Mouse (Mus musculus) cerebral cortex, adult 2 months (tissue): ENCODE results near the gene Map3k14.

Source experiments
- WGBS: fragments of 180-500 bp; shearing (Covaris S2); methylation state at CpG from one replicate; pipeline ENCODE4 v1.1.7; 2018; 5-methylcytosine and 5-hydroxymethylcytosine counted together

Map3k14 gene

DNA sequence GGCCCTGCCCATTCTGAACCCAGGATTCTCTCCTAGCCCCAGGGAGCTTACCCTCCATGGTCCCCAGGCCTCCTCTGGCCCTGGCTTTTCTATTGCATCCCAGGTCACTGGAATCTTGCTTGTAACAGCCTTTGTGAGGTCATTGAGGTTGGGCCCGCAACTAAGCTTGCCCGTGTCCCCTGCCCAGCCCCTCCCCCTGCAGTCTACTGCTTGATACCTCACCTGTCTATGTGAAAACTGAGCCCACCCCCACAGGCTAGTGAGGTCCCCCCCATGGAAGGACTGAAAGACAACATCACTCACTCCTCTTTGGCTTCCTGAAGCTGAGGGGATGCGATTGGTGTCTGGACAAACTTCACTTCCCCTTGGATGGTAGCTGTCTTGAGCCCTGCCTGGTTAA lies 58.8 kb downstream of the Map3k14 start, which contains the start of gene 1700023F06Rik:
1700023F06Rik (minus strand) TSS at position 101 of the 400 bp plus-strand sequence.
- 95% methylated on average over 3 of the region's 3 CpGs for WGBS

DNA sequence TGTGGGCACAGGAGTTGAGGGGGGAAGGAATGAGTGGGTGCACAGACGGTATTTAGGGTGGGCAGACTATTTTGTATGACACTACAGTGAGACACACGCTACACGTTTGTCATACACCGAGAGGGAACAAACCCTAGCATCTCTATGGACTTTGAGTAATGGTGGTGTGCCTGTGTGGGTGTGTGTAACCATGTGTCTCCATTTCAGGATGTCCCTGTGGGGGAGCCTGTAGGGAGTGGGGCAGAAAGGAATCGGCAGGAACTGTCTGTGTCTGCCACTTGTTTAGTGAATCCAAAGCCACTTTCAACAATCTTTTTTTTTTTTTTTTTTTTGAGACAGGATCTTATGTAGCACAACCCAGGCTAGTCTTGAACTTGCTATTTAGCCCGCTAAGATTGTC lies 61.1 kb downstream of the Map3k14 start:
- 71% methylated on average over 6 of the region's 6 CpGs for WGBS

DNA sequence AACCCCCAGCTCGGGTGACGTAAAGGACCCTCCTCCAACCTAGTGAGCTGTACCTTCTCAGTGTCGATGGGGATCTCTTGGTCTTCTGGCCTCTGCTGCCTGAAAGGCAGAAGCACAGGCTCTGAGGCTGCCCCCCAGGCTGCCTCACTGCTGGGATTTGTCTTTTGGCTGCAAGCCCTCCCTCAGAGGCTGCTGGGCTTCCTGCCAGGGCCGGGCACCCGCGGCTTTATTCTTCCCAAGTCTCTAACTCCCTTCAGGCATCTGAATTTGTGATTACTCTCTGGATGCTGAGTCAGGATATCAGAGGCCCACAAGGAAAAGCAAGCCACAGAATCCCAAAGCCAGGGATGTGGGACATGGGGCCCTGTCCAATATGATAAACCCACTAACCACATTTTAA lies 65.6 kb downstream of the Map3k14 start:
- WGBS, result 16% methylated on average over 6 of the region's 6 CpGs

- 7% methylated on average over 59 of the region's 59 CpGs for WGBS
Measured at GRCm38 (mm10) chr11:103198911-103199803, 68.1 kb downstream of the Map3k14 start.

GRCm38 (mm10) chr11:103198339-103198738 lies 68.9 kb downstream of the Map3k14 start:
- 13% methylated on average over 16 of the region's 16 CpGs for WGBS

GRCm38 (mm10) chr11:103197340-103197739 lies 69.9 kb downstream of the Map3k14 start:
- WGBS, result 50% methylated on average over 4 of the region's 4 CpGs

DNA sequence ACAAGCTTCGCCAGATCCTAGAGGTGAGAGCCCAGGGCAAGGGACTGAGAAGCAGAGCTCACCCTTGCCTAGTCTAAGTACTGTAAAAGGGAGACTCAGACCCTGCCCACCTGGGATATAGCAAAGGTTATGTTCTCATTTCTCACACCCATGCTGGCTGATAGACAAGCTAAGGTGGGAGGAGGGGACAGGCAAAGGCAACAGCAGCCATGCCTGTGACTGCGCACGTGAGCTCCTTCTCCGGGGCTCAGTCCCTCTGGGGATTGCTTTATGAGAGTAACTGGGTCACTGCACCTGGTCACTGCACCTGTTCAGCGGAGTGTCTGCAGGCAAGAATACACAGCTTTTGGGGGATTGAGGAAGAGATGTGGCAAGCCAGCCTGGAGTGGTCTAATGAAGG lies 71.6 kb downstream of the Map3k14 start:
- 69% methylated on average over 5 of the region's 5 CpGs for WGBS

- WGBS, result 68% methylated on average over 18 of the region's 18 CpGs
Measured at GRCm38 (mm10) chr11:103195236-103195635, 72.0 kb downstream of the Map3k14 start.

GRCm38 (mm10) chr11:103193825-103194168 lies 73.5 kb downstream of the Map3k14 start:
- WGBS, result 35% methylated on average over 9 of the region's 9 CpGs

- WGBS, result 20% methylated on average over 44 of the region's 44 CpGs
Measured at GRCm38 (mm10) chr11:103192956-103193824, 74.1 kb downstream of the Map3k14 start.

DNA sequence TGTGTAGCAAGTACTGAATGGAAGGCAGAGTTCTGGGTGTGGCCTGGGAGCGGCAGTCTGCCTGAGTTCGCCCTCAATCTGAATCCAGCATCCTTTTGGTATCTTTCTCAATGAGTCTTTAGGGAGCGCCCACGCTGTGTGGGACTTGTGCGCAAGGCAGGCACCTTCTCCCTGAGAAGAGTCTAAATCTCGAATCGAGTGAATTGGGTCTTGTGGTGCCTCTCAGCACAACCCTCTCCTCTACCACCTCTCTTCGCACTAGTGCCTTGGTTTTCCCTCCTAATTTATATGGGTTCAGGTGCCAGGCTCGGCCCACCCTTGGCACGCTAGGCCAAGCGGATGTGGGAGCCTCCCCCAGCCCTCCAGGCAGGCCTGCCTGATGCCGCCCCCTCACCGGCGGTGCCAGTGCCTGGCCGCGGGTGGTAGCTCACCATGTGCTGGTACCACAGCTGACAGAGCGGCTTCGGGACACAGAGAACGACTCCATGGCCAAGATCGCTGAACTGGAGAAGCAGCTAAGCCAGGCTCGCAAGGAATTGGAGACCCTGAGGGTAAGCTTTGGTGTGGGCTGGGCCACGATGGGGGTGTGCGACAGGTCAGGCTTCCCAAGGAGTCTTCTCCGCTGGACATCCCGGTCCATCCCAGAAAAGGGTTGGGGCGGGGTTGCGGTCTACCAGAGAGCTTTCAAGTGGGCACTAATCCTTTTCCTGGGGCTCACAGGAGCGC lies 74.9 kb downstream of the Map3k14 start:
- WGBS, result 18% methylated on average over 28 of the region's 28 CpGs

- WGBS, result 38% methylated on average over 2 of the region's 2 CpGs
Measured at GRCm38 (mm10) chr11:103184891-103185290, 82.4 kb downstream of the Map3k14 start.

DNA sequence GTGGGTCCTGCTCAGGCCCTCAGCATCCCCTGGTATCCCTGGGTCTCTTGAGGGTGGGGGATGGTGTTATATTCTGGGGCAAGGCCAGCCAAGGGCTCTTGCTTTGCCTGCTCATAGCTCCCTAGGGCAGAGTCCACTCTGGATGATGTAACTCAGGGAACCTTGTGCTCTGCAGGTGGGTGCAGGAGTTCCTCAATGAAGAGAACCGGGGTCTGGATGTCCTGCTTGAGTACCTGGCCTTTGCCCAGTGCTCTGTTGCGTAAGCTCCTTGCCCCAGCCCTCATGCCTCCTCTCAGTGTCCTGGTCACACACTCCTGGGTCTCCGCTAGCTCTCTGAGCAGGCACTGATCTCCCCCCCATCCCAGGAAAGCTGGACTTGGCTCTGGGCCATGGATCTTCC lies 85.4 kb downstream of the Map3k14 start:
- WGBS, result 86% methylated on average over 3 of the region's 3 CpGs

DNA sequence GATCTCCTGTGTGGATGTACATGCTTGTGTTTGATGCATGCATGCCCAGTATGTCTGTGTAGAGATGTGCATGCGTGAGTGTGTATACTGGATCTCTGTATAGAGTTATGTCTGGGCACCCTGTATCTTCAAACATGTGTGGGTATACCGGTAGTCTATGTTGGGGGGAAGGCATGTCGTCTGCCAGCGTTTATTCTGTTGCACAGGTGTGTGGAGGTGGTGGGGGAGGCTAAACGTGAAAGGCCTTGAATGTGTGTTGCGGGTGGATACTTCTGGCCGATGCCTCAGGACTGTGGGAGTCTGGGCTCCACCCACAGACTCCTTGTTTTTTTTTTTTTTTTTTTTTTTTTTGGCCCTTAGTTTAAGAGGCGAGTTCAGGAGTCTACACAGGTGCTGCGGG lies 85.9 kb downstream of the Map3k14 start:
- 49% methylated on average over 9 of the region's 9 CpGs for WGBS

DNA sequence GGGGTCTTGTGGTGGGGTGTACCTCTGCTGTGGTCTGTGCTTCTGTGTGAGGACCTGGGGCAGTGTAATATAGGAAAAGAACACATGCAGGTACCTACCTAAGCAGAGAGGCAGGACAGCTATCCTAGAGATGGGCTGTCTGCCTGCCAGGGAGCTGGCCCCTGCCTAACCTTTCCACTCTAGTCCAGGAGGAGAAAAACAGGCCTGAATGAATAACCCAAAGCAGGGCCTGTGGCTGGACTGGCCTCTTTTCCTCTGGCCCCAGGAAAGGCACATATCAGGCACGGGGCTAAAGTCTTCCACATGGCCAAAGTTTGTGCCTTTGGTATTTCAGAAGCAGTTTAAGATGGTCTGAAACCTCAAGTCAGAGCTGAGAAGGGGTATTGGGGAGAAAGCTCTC lies 86.8 kb downstream of the Map3k14 start:
- WGBS, result 83% methylated on average over 1 of the region's 1 CpGs

- WGBS, result 96% methylated on average over 8 of the region's 8 CpGs
Measured at GRCm38 (mm10) chr11:103178748-103179147, 88.5 kb downstream of the Map3k14 start.

GRCm38 (mm10) chr11:103177815-103178485 lies 89.3 kb downstream of the Map3k14 start:
- 84% methylated on average over 15 of the region's 15 CpGs for WGBS

DNA sequence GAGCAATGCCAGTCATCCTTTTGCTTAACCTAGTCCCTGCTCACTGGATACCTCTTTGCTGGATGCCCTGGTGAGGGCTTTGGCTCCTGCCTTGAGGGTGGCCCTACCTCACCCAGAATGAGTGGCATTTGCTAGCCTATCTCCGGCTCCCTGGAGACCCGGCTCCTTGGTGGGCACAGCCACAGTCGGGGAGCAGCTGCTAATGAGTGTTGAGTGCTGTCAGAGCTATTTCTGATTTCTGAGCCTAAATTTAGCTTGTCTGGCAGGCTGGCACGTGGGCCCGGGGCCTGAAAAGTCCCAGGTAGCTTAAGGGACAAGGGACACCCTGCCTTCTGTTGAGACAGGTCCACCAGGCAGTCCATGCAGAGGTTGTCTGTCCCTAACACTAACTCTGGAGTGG lies 90.1 kb downstream of the Map3k14 start:
- WGBS, result 44% methylated on average over 5 of the region's 5 CpGs

DNA sequence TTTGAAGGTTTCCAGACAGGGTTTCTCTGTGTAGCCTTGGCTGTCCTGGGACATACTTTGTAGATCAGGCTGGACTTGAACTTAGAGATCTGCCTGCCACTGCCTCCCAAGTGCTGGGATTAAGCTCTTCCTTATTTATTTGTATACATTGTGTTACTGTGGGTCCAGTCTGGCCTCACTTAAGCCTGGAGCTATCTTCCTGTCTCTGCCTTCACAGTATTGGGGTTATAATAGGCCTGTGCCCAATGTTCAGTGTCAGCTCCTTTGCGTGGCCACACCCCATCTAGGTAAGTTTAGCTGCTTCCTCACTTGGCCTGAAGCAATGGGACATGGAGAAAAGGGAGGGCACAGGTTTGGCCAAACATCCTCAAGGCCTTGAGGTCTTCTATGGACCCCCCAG lies 90.8 kb downstream of the Map3k14 start:
- WGBS, result 93% methylated on average over 1 of the region's 1 CpGs

DNA sequence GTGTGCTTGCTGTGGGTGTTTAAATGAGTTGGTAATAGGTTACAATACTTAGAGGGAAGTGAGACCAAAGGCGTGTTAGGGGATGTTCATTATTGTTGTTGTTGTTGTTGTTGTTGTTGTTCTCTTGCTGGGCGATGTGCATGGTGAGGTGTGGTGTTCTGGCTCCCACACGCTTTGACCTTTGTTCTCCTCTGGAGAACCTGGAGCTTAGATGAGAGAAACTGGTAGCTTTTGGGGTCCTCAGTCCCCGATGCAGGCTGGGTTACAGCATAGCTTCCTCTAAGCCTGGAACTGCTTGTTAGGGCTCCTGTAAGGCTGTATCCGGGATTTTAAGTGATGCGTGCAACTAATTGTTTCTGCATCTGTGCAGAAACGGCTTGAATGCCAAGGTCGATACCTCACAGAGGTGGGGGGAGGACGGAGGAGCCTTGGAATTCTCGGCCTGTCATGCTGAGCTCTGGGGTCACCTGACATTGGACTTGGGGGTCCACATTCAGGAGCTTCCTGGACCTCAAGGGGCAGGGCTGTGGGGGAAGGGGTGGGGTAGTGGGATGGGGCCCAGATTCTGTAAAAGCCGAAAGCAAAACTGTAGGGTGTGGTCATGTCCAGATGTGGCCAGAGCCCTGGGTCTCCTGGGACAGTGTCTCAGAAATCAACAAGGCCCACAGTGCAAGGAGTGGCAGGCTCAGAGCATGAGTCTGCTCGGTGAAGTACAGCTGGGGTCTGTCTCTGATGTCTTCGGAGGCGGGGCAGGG lies 91.4 kb downstream of the Map3k14 start:
- 71% methylated on average over 14 of the region's 14 CpGs for WGBS
